Mouse (Mus musculus) lung, adult 10 weeks (tissue): Measurements from ENCODE around the gene Nr5a1. TPM values are rescaled to one million over a fixed set of nuclear protein-coding genes. Genes with fewer than 3 reads are reported as not detected.

ENCODE experiments used
- polyA plus RNA-seq: library from polyadenylated mRNA; stranded (reverse); fragments of 350-450 nt; fragmentation: Illumina TruSeq; extraction: RNeasy Lipid Tissue Mini Kit (QIAGEN cat#74804); gene quantifications from one replicate; pipeline ENCODE4 v1.2.3, GENCODE M21; 2014; ENCODE audit warnings: low read depth, low replicate concordance; ENCODE audit not compliant: insufficient read depth

Gene Nr5a1
- polyA plus RNA-seq = not detected

DNA sequence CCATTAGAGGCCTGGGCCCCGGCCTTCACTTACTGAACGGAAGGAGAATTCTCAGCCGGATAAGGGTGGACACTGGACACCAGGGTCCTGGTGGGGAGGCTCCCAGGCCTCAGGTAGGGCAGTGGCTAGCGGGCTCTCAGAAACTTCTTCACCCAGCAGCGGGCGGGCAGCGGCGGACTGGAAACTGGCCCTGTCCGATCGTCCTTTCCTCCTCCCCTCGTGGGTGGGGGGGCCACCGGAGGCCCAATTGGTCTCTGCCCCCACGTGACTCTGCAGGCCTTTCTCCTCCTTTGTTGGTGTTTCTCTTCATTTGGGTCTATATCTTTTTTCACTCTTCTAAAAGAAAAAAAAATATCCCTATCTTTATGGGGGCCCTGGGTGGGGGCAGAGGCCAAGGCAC is at the start of gene Nr5a1:
Gene Nr5a1, minus strand, starts transcription at position 219 of the 400 bp plus-strand sequence.

DNA sequence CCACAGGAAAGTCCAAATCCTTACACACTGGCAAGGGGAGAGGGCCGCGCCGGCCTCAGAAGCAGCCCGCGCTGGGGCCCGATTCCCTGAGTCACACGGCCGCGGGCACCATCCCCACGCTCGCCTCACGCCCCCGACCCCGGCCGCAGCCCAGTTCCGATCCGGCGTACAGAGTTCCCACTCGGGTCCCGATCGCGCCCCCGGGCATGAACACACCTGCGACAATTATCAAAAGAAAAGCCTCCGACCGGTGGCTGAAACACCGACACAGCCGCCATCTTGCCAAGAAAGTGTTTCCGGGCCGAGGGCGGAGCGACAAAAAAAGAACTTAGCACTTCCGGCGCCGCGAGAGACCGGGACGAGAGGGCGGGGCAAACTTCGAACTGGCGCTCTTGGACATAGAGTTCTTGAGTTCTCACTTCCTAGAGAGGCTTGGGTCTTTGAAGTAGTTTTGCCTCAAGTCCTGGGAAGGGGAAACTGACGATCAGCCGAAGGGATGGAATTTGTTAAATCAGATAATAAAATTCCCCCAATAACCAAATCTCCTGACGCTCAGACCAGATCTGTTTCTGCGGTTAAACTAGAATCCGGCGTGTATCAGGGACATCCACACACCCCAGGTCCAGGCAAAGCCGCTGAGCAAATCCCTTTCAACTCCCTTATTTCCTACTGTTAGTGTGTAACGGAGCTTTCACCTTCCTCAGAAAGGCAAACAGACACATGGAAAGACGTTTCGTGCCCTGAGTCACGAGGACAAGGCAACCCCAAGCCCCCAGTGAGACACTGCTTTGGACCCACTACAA is 70.5 kb downstream of the Nr5a1 start, which contains the start of gene Psmb7:
Gene Psmb7, minus strand, starts transcription at position 463 of the 803 bp plus-strand sequence.

Other genes starting within 250 kb of the Nr5a1 start
- gene Nek6, start 202.9 kb downstream of the Nr5a1 start, polyA plus RNA-seq = 15.4 TPM
- gene Psmb7, start 70.5 kb downstream of the Nr5a1 start, polyA plus RNA-seq = 148 TPM
- gene Nr6a1, start 213.1 kb upstream of the Nr5a1 start, polyA plus RNA-seq = 1.3 TPM
- gene Olfml2a, start 217.4 kb upstream of the Nr5a1 start, polyA plus RNA-seq = 5.2 TPM